Mouse (Mus musculus): ENCODE measurements at regions not wholly inside any gene's neighbourhood (a gene's known extent, or its start where the extent isn't known, plus 50 kb on each side); places are given as distances from the start of the nearest gene placed in this dataset.

DNA sequence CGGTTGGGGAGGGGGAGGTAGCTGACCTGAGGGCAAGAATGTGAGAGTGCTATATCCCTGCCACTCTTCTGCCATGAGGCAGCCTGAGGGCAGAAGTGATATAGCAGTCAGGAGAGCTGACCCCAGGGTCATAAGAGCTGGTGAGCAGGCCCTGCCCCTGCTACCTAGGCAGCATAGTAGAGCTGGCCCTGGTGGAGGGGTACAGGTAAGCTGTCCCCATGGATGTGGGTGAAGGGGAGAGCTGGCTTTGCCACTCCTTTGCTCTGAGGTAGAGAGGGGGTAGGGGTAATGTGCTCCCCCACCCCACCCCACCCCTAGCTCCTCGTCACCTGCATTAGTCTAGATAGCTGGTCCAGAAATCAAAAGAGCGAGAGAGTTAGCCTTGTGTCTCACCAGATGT is 61.3 kb upstream of the Gm3839 start:
- Histone ChIP-seq H3K36me3 (ENCODE audit: insufficient read depth, low read length) (no peaks in the 10 kb centered on the region), H3K4me1 (ENCODE audit: insufficient read depth, low read length) (no peaks in the 10 kb centered on the region), H3K4me3 (ENCODE audit: low read depth, low read length) (no peak overlapping the region), H3K27me3 (ENCODE audit: insufficient read depth, low read length) (no peaks in the 10 kb centered on the region), H3K9ac (replicated peaks; ENCODE audit: low read length, poor library complexity, severe bottlenecking) (no peak overlapping the region), H3K4me2 (ENCODE audit: low read depth, low read length, poor library complexity, severe bottlenecking) (no peak overlapping the region), H3K9me3 (ENCODE audit: low read length) (no peaks in the 10 kb centered on the region), H3K27ac (ENCODE audit: low read depth, low read length) (no peak overlapping the region)
- TF ChIP-seq CTCF (IDR thresholded peaks at IDR 0.05) = no peak
- WGBS = 97% methylated on average over 3 of the region's 3 CpGs
- no peak for DNase-seq (ENCODE audit: low spot score)
- peak; percentile 56; the same call in 1 of the 2 replicates for ATAC-seq (ENCODE audit: low FRiP score)

DNA sequence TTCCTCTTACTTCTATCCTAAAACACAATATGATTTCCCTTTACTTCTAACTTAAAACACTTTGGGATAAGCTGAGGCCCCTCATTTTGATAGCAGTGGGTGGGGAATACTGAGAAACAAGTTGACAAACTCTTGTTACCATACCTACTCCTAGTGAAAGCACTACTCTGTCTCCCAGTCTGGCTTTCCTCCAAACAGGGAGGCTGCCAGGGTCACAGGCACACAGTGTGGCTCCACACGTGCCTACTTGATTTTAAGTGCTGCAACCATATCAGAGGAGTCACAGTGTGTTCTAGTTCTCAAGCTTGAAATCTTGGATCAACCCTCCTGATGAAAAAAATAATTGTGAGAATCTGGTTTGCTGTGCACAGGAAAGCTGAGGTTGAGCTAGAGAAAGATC is 65.8 kb upstream of the Gm3839 start:
- Histone ChIP-seq H3K4me1 (ENCODE audit: insufficient read depth, low read length) (no peaks in the 10 kb centered on the region), H3K9me3 (ENCODE audit: low read length) (no peaks in the 10 kb centered on the region), H3K4me3 (ENCODE audit: low read depth, low read length) (no peak overlapping the region)

DNA sequence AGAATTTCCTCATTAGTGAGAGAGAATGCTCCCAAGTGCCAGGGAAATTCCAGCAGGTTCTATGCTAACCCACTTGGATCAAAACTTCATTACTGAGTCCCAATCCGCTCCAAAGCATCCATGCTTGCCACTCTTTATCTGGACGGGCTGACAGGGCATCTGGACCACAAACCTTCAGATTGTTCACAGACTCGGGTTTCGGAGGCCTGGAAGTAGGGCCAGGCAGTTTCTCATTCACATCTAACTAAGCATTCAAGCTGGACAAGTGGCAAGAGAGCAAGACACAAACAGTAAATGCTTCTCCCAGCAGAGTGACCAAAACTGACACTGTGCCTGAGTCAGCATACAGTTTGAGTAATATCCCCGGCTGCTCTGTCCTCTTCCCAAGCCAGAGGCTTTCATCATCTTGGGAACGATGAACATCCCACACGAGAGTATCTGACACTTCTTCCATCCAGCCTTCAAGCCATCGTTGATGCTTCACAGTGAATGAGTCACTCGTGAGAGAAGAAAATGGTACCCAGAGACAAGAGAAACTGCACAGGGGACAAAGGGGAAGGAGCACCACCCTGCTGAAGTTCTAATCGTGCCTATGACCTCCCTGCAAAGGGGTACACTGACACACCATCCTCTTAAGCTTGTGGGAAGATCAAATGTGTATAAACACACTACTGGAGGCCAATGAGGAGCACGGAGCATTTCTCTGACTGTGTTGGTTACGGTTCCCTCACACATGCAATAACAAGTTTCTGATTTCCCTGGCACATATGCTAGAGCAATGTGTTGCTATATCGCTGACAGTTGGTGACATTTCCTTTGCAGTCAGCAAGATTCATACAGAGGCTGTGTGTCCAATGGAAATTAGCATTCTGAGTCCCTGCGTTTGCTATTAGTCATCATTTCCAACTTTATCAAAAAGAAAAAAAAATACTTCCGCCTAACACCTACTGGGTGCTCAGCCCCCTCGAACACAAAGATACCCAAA is 72.0 kb upstream of the Gm3839 start:
- no peak overlapping the region for H3K9ac ChIP-seq (replicated peaks; ENCODE audit: low read length, poor library complexity, severe bottlenecking)
- 89% methylated on average over 16 of the region's 16 CpGs for WGBS
- no peaks in the 10 kb centered on the region for H3K4me1 ChIP-seq (ENCODE audit: insufficient read depth, low read length)
- DNase-seq (ENCODE audit: low spot score) = no peak
- no peaks in the 10 kb centered on the region for H3K36me3 ChIP-seq (ENCODE audit: insufficient read depth, low read length)
- no peaks in the 10 kb centered on the region for H3K9me3 ChIP-seq (ENCODE audit: low read length)
- TF ChIP-seq CTCF (IDR thresholded peaks at IDR 0.05) = no peak
- no peak for ATAC-seq (ENCODE audit: low FRiP score)
- H3K4me3 ChIP-seq (ENCODE audit: low read depth, low read length) = no peak overlapping the region
- H3K27ac ChIP-seq (ENCODE audit: low read depth, low read length) = no peak overlapping the region
- H3K27me3 ChIP-seq (ENCODE audit: insufficient read depth, low read length) = no peaks in the 10 kb centered on the region
- H3K4me2 ChIP-seq (ENCODE audit: low read depth, low read length, poor library complexity, severe bottlenecking) = no peak overlapping the region

More for the DNA sequence above, 65.8 kb upstream of the Gm3839 start:
- no peaks in the 10 kb centered on the region for H3K36me3 ChIP-seq (ENCODE audit: insufficient read depth, low read length)
- H3K9ac ChIP-seq (replicated peaks; ENCODE audit: low read length, poor library complexity, severe bottlenecking) = no peak overlapping the region
- no peak overlapping the region for H3K4me2 ChIP-seq (ENCODE audit: low read depth, low read length, poor library complexity, severe bottlenecking)
- DNase-seq (ENCODE audit: low spot score) (no peak), ATAC-seq (ENCODE audit: low FRiP score) (no peak)
- WGBS = 58% methylated on average over 1 of the region's 1 CpGs
- H3K27me3 ChIP-seq (ENCODE audit: insufficient read depth, low read length) = no peaks in the 10 kb centered on the region
- H3K27ac ChIP-seq (ENCODE audit: low read depth, low read length) = no peak overlapping the region
- TF ChIP-seq CTCF (IDR thresholded peaks at IDR 0.05) = no peak

DNA sequence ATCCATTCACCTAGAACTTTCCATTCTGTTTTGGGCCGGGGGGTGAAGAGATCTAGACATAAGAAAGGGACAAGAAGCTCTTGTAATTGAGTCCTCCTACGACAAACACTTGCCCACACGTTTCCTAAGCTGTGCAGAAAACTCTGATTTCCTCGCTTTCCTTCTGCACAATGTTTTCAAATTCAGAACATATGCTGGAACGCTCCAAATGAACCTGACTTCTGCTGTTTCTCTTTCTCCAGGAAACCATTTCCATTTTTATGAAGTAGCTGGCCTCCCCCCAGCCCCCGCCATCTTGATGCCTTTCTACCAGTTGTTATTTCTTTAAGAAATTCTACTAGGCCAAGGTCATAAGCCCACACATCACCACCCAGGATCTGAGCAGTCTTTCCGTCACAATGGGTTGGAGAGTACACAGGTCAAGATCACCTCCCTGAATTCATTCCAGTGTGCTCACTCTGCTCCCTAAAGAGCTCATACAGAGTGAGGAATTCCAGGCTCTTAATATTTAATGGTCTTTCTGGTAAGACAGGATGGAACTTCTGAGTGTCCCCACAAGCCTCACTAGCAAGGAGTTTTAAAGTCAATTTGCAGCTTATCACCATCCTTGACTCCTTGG is 78.7 kb upstream of the Gm3839 start:
- TF ChIP-seq CTCF (IDR thresholded peaks at IDR 0.05) = no peak
- H3K4me2 ChIP-seq (ENCODE audit: low read depth, low read length, poor library complexity, severe bottlenecking) = no peak overlapping the region
- no peak for ATAC-seq (ENCODE audit: low FRiP score)
- H3K27me3 ChIP-seq (ENCODE audit: insufficient read depth, low read length) = no peaks in the 10 kb centered on the region
- DNase-seq (ENCODE audit: low spot score) = no peak
- no peak overlapping the region for H3K9ac ChIP-seq (replicated peaks; ENCODE audit: low read length, poor library complexity, severe bottlenecking)
- H3K36me3 ChIP-seq (ENCODE audit: insufficient read depth, low read length) = no peaks in the 10 kb centered on the region
- H3K4me3 ChIP-seq (ENCODE audit: low read depth, low read length) = no peak overlapping the region
- no peak overlapping the region for H3K27ac ChIP-seq (ENCODE audit: low read depth, low read length)
- H3K9me3 ChIP-seq (ENCODE audit: low read length) = no peaks in the 10 kb centered on the region
- H3K4me1 ChIP-seq (ENCODE audit: insufficient read depth, low read length) = no peaks in the 10 kb centered on the region
- WGBS = 85% methylated on average over 7 of the region's 7 CpGs

DNA sequence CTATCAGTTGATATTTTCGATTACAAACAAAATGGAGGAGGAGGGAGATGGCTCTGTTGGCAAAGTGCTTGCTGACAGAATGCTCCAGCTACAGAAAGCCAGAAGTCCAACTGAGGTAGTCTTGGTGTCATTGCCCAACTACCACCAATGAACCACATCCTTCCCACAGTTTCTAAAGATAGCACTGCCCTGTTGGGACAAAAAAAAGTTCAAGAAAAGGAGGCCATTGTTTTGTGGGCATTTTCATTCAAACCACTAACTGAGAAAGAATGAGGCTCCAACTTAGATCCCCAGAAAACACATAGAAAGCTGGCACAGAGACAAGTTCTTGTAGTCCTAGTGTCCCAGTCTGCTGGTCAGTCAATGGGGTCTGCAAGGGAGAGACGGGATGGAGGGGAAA is 82.1 kb upstream of the Gm3839 start:
- Histone ChIP-seq H3K27ac (ENCODE audit: low read depth, low read length) (no peak overlapping the region), H3K4me1 (ENCODE audit: insufficient read depth, low read length) (no peaks in the 10 kb centered on the region), H3K4me2 (ENCODE audit: low read depth, low read length, poor library complexity, severe bottlenecking) (no peak overlapping the region), H3K4me3 (ENCODE audit: low read depth, low read length) (no peak overlapping the region), H3K9ac (replicated peaks; ENCODE audit: low read length, poor library complexity, severe bottlenecking) (no peak overlapping the region), H3K9me3 (ENCODE audit: low read length) (no peaks in the 10 kb centered on the region), H3K36me3 (ENCODE audit: insufficient read depth, low read length) (no peaks in the 10 kb centered on the region), H3K27me3 (ENCODE audit: insufficient read depth, low read length) (no peaks in the 10 kb centered on the region)
- DNase-seq (ENCODE audit: low spot score) (no peak), ATAC-seq (ENCODE audit: low FRiP score) (no peak)
- no peak for TF ChIP-seq CTCF (IDR thresholded peaks at IDR 0.05)
- WGBS = 76% methylated on average over 2 of the region's 2 CpGs

DNA sequence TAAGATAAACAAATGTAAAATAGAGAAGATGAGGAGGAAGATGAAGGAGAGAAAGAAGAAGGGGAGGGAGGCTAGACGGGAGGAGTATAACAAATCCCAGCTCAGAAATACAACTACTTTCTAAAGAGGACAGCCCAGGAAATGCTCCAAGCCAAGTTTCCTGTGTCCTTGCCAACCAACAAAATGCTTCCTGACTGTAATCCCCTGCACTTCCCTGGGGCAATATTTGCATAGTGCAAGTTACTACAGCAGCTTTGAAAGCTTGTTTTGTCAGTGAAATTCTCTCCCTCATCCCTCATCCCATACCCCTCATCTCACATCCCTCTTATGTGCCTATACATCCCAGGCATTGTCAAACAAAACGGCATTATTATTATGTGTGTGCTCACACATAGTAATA is 83.7 kb upstream of the Gm3839 start:
- no peak overlapping the region for H3K4me2 ChIP-seq (ENCODE audit: low read depth, low read length, poor library complexity, severe bottlenecking)
- ATAC-seq (ENCODE audit: low FRiP score) (no peak), DNase-seq (ENCODE audit: low spot score) (no peak)
- H3K9me3 ChIP-seq (ENCODE audit: low read length) = no peaks in the 10 kb centered on the region
- no peaks in the 10 kb centered on the region for H3K36me3 ChIP-seq (ENCODE audit: insufficient read depth, low read length)
- 62% methylated on average over 2 of the region's 2 CpGs for WGBS
- H3K9ac ChIP-seq (replicated peaks; ENCODE audit: low read length, poor library complexity, severe bottlenecking) = no peak overlapping the region
- H3K4me3 ChIP-seq (ENCODE audit: low read depth, low read length) = no peak overlapping the region
- H3K27me3 ChIP-seq (ENCODE audit: insufficient read depth, low read length) = no peaks in the 10 kb centered on the region
- no peak for TF ChIP-seq CTCF (IDR thresholded peaks at IDR 0.05)
- H3K4me1 ChIP-seq (ENCODE audit: insufficient read depth, low read length) = no peaks in the 10 kb centered on the region
- H3K27ac ChIP-seq (ENCODE audit: low read depth, low read length) = no peak overlapping the region
